Mouse (Mus musculus) urinary bladder, adult 2 months (tissue): ENCODE results near the gene Olfr1261. TPM values are rescaled to one million over a fixed set of nuclear protein-coding genes. Genes with fewer than 3 reads are reported as not detected.

ENCODE experiments used
- DNase-seq: peaks from one replicate; pipeline ENCODE4 v3.0.0; 2022; ENCODE audit warnings: low spot score
- polyA plus RNA-seq: library from polyadenylated mRNA; depleted of rRNA; stranded (reverse); fragments of >200 nt; gene quantifications from 2 replicates; pipeline ENCODE4 v1.2.3, GENCODE M21; 2012; rRNA removed

Olfr1261 gene
- polyA plus RNA-seq, result not detected in 2 replicates

DNA sequence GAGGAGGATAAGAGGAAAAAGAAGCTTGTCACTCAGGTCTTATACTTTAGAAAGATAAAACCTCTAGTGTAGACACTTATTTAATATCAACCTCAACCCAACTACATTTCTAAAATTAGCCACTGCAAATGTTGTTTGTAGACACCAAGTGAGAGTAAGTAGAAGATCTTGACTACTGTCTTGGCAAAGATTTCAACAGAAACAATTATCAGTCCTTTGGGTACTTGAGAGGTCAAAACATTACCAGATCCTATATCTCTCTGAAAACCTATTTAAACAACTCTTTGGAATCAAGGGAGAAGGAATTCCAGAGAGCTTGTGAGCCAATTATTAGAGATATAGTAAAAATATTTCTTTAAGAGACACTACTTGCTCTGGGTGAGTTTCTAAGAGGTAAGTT lies at the start of gene Olfr1261:
Gene Olfr1261 (plus strand): TSS at position 301 of the 400 bp plus-strand sequence.
- no peak for DNase-seq

DNA sequence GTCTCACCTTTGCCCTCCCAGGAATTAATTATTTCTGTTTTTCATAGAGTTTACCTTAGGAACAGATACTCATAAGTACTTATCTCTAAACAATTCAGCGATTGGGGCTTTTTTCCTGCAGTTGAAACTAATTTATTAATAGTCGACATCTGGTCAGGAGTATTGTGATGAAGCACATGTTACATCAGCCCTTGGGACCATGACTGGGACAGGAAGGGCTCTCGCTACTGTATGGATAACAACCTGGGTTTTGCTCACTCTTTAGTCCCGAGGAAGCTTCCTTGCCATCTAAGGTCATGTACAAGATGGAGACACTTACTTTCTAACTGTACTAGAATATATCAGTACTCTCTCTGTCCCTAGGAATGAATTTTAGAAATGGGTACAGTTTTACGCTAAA lies 42.5 kb upstream of the Olfr1261 start, which contains the start of gene Olfr1259:
Gene Olfr1259 (minus strand): TSS at position 101 of the 400 bp plus-strand sequence.
- no peak for DNase-seq

DNA sequence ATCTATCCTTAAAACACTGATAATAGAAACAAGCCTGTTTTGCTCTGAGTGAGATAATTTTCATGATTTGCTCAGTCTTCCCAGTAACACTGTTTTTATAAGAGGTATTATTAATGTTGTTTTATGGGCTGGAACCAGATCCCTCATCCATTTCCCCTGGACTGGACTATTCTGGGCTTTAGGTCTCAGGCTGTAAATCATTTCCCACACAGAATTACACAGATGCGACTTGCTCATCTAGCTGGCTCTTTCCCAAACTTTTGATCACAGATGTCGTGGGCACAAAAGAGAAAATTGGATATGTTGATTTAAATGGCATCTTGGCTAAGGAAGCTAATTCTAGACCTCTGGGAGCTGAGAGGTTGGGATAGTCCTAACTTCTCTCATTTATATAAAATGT lies 16.8 kb upstream of the Olfr1261 start, which contains the start of gene Olfr1260:
Gene Olfr1260 (plus strand): TSS at position 157 of the 400 bp plus-strand sequence.
- DNase-seq, result no peak

DNA sequence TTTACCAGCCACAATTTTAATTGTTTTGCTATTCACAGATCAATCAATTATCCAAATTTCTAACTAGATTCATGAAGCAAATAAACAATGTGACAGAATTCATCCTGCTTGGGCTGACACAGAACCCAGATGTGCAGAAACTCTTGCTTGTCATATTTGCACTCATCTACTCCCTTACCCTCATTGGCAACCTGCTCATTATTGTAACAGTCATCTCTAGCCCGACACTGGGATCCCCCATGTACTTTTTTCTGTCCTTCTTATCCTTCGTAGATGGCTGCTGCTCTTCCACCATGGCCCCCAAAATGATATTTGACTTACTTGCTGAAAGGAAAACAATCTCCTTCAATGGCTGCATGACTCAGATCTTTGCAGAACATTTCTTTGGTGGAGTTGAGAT lies 13.3 kb upstream of the Olfr1261 start:
- DNase-seq, result no peak

DNA sequence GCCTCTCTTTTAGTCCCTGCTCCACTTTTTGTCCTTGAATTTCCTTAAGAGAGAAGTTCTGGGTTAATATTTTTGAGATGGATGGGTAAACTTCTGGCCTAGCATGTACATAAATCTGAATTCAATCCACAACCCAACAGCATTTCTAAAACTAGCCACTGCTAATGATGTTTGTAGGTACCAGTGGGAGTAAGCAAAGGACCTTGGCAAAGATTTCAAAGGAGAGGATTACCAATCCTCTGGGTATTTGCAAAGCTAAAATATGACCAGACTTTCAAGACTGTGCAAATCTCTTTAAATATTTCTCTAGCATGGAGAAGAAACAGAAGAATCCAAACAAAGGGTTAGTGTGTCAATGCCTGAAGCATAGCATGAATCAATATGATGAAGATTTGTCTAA lies 8.8 kb downstream of the Olfr1261 start, which contains the start of gene Olfr1262:
Gene Olfr1262 (plus strand): TSS at position 301 of the 400 bp plus-strand sequence.
- no peak for DNase-seq

DNA sequence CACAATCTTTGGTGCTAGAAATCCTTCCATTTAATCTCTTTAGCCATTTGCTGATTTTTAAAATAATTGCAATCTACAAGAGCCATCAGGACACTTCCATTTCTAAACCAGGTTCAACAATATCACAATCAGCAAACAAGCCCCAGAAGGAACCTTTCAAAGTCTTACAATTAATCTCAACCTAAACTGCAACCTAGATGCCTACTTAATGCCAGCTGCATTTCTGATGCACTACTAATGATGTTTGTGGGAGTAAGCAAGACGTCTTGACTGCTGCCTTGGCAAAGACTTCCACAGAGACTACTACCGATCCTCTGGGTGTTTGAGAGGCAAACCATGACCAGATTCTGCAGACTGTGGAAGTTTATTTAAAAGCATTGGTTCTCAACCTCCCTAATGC lies 20.8 kb downstream of the Olfr1261 start, which contains the start of gene Olfr1263:
Gene Olfr1263 (plus strand): TSS at position 301 of the 400 bp plus-strand sequence.
- no peak for DNase-seq

DNA sequence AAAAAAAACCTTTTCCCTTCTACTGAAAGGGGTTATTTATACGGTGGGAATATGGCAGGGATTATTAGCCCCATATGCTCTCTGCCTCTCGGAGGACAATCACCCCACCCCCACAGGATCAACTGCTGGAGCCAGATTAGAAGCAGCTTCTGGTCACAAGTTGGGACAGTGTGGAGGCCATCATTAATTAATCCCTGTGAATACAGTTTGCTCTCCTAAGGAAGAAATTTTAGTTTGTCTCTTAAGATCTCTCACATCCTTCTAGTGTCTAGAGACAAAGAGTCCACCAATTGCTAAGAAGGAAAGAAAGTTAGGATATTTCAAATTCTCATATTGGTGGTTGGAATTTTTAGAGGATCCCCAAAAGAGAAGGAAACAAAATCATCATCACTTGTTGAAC lies 34.5 kb downstream of the Olfr1261 start, which contains the start of gene Olfr1264:
Gene Olfr1264 (minus strand): TSS at position 101 of the 400 bp plus-strand sequence.
- DNase-seq, result no peak

DNA sequence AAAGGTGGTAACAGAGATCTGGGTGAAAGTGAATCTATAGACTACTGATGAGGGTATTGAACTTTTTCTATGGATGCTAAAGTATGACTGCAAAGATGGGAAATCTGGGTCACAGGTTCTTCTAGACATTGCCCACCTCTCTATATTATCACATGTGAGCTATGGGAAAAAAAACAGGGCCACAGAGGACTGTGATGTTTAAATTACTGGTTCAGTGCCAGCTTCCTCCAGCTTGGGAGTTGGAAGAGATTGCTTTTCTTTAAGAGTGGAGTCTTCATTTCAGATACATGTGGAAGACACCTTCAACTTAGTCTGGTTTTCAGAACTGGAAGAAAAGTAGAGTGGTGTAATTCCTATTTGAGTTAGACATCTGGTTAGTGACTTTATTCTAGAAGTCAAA lies 44.0 kb downstream of the Olfr1261 start, which contains the start of gene Olfr1265:
Gene Olfr1265 (plus strand): TSS at position 301 of the 400 bp plus-strand sequence.
- DNase-seq, result no peak

Other genes starting within 250 kb of the Olfr1261 start
- not detected in 2 replicates for gene Olfr1253, start 234.1 kb upstream of the Olfr1261 start, polyA plus RNA-seq
- not detected in 2 replicates for gene Olfr1254, start 197.6 kb upstream of the Olfr1261 start, polyA plus RNA-seq
- gene Olfr1255, start 179.2 kb upstream of the Olfr1261 start, polyA plus RNA-seq, result not detected in 2 replicates
- gene Olfr1256, start 149.7 kb upstream of the Olfr1261 start, polyA plus RNA-seq, result not detected in 2 replicates
- not detected in 2 replicates for gene Olfr48, start 143.0 kb upstream of the Olfr1261 start, polyA plus RNA-seq
- gene Olfr1257, start 112.8 kb upstream of the Olfr1261 start, polyA plus RNA-seq, result not detected in 2 replicates
- not detected in 2 replicates for gene Olfr1258, start 63.9 kb upstream of the Olfr1261 start, polyA plus RNA-seq
- 0.03 and 0.07 TPM in 2 replicates for gene Olfr1259, start 42.6 kb upstream of the Olfr1261 start, polyA plus RNA-seq
- not detected in 2 replicates for gene Olfr1260, start 16.9 kb upstream of the Olfr1261 start, polyA plus RNA-seq
- not detected in 2 replicates for gene Olfr1262, start 8.9 kb downstream of the Olfr1261 start, polyA plus RNA-seq
- not detected in 2 replicates for gene Olfr1263, start 20.9 kb downstream of the Olfr1261 start, polyA plus RNA-seq
- not detected in 2 replicates for gene Olfr1264, start 34.4 kb downstream of the Olfr1261 start, polyA plus RNA-seq
- gene Olfr1265, start 44.1 kb downstream of the Olfr1261 start, polyA plus RNA-seq, result not detected in 2 replicates
- not detected in 2 replicates for gene Olfr140, start 72.4 kb downstream of the Olfr1261 start, polyA plus RNA-seq
- not detected in 2 replicates for gene Olfr1269, start 130.2 kb downstream of the Olfr1261 start, polyA plus RNA-seq
- not detected in 2 replicates for gene Olfr32, start 151.1 kb downstream of the Olfr1261 start, polyA plus RNA-seq
- gene Olfr1270, start 161.9 kb downstream of the Olfr1261 start, polyA plus RNA-seq, result not detected in 2 replicates
- not detected in 2 replicates for gene Olfr1506, start 233.3 kb downstream of the Olfr1261 start, polyA plus RNA-seq